Mouse (Mus musculus) neural tube, embryonic 11.5 days (tissue): ENCODE data around the gene Rnf144b. TPM values are rescaled to one million over a fixed set of nuclear protein-coding genes. Genes with fewer than 3 reads are reported as not detected.

Experiments used
- ATAC-seq: fragments of 200-750 bp; cut with Nextera tagmentation; 2 replicates; pipeline ENCODE4 v1.8.0; 2017; ENCODE audit warnings: moderate number of reproducible peaks, mild to moderate bottlenecking, moderate TSS enrichment, moderate library complexity; ENCODE audit not compliant: insufficient read depth, low FRiP score, low TSS enrichment
- DNase-seq: peaks from one replicate; pipeline ENCODE4 v3.0.0-alpha.2; 2015; ENCODE audit warnings: low spot score
- H3K27ac ChIP-seq: fragments of 300-500 bp; sonication (generic); 2 replicates; pipeline ENCODE4 v1.5.1; 2014; ENCODE audit warnings: low read depth, mild to moderate bottlenecking, low read length
- H3K27me3 ChIP-seq: fragments of 300-500 bp; sonication (generic); 2 replicates; pipeline ENCODE4 v1.6.1; 2014; ENCODE audit warnings: mild to moderate bottlenecking, low read length, mixed read lengths; ENCODE audit not compliant: control insufficient read depth, insufficient read depth
- H3K36me3 ChIP-seq: fragments of 300-500 bp; sonication (generic); 2 replicates; pipeline ENCODE4 v1.6.1; 2014; ENCODE audit warnings: mild to moderate bottlenecking, low read length, moderate library complexity, mixed read lengths; ENCODE audit not compliant: control insufficient read depth, insufficient read depth
- H3K4me1 ChIP-seq: fragments of 300-500 bp; sonication (generic); 2 replicates; pipeline ENCODE4 v1.6.1; 2014; ENCODE audit warnings: low read length, mixed read lengths; ENCODE audit not compliant: control insufficient read depth, insufficient read depth
- H3K4me2 ChIP-seq: fragments of 300-500 bp; sonication (generic); 2 replicates; pipeline ENCODE4 v1.6.1; 2014; ENCODE audit warnings: low read depth, mild to moderate bottlenecking, moderate library complexity
- H3K4me3 ChIP-seq: fragments of 300-500 bp; sonication (generic); 2 replicates; pipeline ENCODE4 v1.5.1; 2014; ENCODE audit warnings: low read depth, low read length
- H3K9ac ChIP-seq: fragments of 300-500 bp; sonication (generic); 2 replicates; pipeline ENCODE4 v1.6.1; 2014; ENCODE audit warnings: mild to moderate bottlenecking, low read length
- H3K9me3 ChIP-seq: fragments of 300-500 bp; sonication (generic); 2 replicates; pipeline ENCODE4 v1.6.1; 2016; ENCODE audit warnings: low read length; ENCODE audit not compliant: control insufficient read depth
- WGBS: fragments of 180-500 bp; shearing (Covaris S2); extraction: QIAGEN DNeasy Blood & Tissue Kit; methylation state at CpG from one replicate; pipeline ENCODE4 v1.1.7; 2014; 5-methylcytosine and 5-hydroxymethylcytosine counted together
- polyA plus RNA-seq: library from polyadenylated mRNA; unstranded; fragments of >200 nt; fragmentation: Nextera tagmentation; extraction: Ambion mirVana; gene quantifications from 2 replicates; pipeline ENCODE4 v1.2.1, GENCODE M21; 2014

Gene Rnf144b
- polyA plus RNA-seq, 1 experiment from 2014 or later, result 2.4 TPM

DNA sequence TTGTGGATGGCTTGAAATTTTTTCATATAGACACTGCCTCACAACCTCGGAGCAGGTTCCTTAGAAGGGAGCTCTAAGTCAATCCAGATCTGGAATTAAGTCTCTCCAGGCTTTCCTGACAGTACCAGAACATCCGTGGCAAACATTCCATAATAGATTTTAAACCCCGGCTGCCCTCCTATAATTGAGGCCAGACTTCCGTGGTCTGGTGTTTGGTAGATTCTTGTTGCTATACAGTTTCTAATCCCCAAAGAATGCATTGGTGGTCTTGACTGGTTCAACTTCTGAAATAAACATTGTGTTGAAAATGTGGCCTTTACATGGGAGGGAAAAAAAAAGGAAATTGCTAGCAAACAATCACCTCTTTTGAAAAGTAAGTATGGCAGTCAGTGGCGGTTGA lies 30.8 kb downstream of the Rnf144b start:
- Histone ChIP-seq H3K36me3 (no peaks in the 10 kb centered on the region), H3K4me1 (no peaks in the 10 kb centered on the region), H3K9me3 (no peaks in the 10 kb centered on the region), H3K27ac (no peak overlapping the region), H3K27me3 (no peaks in the 10 kb centered on the region), H3K4me3 (no peak overlapping the region), H3K9ac (no peak overlapping the region), H3K4me2 (no peak overlapping the region)
- 77% methylated on average over 5 of the region's 5 CpGs for WGBS
- ATAC-seq (no peak), DNase-seq (no peak)

GRCm38 (mm10) chr13:47154866-47155265 lies 32.4 kb downstream of the Rnf144b start:
- DNase-seq, result no peak
- no peak overlapping the region for H3K4me2 ChIP-seq
- no peaks in the 10 kb centered on the region for H3K9me3 ChIP-seq
- H3K27ac ChIP-seq, result no peak overlapping the region
- no peak overlapping the region for H3K9ac ChIP-seq
- no peaks in the 10 kb centered on the region for H3K36me3 ChIP-seq
- no peak for ATAC-seq
- no peak overlapping the region for H3K4me3 ChIP-seq
- H3K4me1 ChIP-seq, result no peaks in the 10 kb centered on the region
- H3K27me3 ChIP-seq, result no peaks in the 10 kb centered on the region
- 76% methylated on average over 4 of the region's 4 CpGs for WGBS

- WGBS, result 41% methylated on average over 5 of the region's 5 CpGs
- H3K27me3 ChIP-seq, result no peaks in the 10 kb centered on the region
Measured at GRCm38 (mm10) chr13:47156841-47157240, 34.4 kb downstream of the Rnf144b start.

GRCm38 (mm10) chr13:47162001-47162400 lies 39.5 kb downstream of the Rnf144b start:
- Histone ChIP-seq H3K9ac (no peak overlapping the region), H3K27ac (no peak overlapping the region), H3K4me1 (no peaks in the 10 kb centered on the region), H3K4me2 (no peak overlapping the region), H3K9me3 (no peaks in the 10 kb centered on the region), H3K4me3 (no peak overlapping the region), H3K36me3 (no peaks in the 10 kb centered on the region), H3K27me3 (no peaks in the 10 kb centered on the region)
- 94% methylated on average over 5 of the region's 5 CpGs for WGBS
- no peak for ATAC-seq
- DNase-seq, result no peak

More at GRCm38 (mm10) chr13:47156841-47157240, 34.4 kb downstream of the Rnf144b start:
- no peaks in the 10 kb centered on the region for H3K4me1 ChIP-seq
- no peaks in the 10 kb centered on the region for H3K36me3 ChIP-seq
- no peak overlapping the region for H3K27ac ChIP-seq
- no peak overlapping the region for H3K4me2 ChIP-seq
- no peak overlapping the region for H3K9ac ChIP-seq
- H3K4me3 ChIP-seq, result no peak overlapping the region
- no peak for DNase-seq
- no peak for ATAC-seq
- no peaks in the 10 kb centered on the region for H3K9me3 ChIP-seq

DNA sequence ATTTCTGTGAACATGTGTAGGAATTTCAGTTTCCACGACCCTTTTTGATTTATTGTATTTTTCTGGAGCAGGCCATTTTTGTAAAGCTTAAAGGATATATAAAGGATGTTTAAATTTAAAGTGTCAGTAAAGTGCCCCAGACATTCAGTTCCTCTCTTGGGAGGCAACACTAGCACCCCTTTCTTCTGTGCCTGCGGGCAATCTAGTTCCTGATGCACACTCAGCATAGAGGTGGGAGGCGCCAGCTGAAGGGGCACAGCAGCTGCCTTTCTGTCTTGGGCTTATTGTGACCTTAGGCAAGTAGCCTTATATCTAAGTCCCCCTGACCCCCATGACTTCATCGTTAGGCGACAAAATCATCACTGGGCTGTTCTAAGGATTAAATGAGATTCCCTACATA lies 42.3 kb downstream of the Rnf144b start:
- ATAC-seq (no peak), DNase-seq (no peak)
- Histone ChIP-seq H3K27me3 (no peaks in the 10 kb centered on the region), H3K36me3 (no peaks in the 10 kb centered on the region), H3K9ac (no peak overlapping the region), H3K4me2 (no peak overlapping the region), H3K27ac (no peak overlapping the region), H3K4me1 (no peaks in the 10 kb centered on the region), H3K4me3 (no peak overlapping the region), H3K9me3 (no peaks in the 10 kb centered on the region)
- WGBS, result 89% methylated on average over 5 of the region's 5 CpGs

DNA sequence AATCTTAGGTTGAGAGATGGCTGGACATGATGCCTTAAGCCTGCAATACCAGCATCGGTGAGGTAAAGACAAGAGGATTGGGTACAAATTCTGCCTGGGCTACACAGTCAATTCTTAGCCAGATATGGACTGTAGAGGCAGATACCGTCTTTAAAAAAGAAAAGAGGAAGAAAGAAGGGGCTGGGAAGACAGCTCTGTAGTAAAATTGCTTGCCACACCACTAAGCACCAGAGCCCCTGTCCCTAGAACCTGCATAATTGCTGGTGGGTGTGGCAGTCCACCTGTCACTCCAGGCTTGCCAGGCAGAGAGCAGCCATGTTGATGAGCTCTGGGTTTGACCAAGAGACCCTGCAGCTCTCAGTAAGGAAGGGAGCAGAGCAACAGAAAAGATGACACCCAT lies 42.8 kb downstream of the Rnf144b start:
- Histone ChIP-seq H3K4me3 (no peak overlapping the region), H3K4me1 (no peaks in the 10 kb centered on the region), H3K27ac (no peak overlapping the region), H3K4me2 (no peak overlapping the region), H3K36me3 (no peaks in the 10 kb centered on the region), H3K9me3 (no peaks in the 10 kb centered on the region), H3K27me3 (no peaks in the 10 kb centered on the region), H3K9ac (no peak overlapping the region)
- ATAC-seq, result no peak
- no peak for DNase-seq
- WGBS, result 90% methylated on average over 2 of the region's 2 CpGs

- 75% methylated on average over 11 of the region's 11 CpGs for WGBS
- Histone ChIP-seq H3K27ac (no peak overlapping the region), H3K36me3 (no peaks in the 10 kb centered on the region), H3K9ac (no peak overlapping the region), H3K4me3 (no peak overlapping the region), H3K4me1 (no peaks in the 10 kb centered on the region), H3K4me2 (no peak overlapping the region), H3K27me3 (no peaks in the 10 kb centered on the region), H3K9me3 (no peaks in the 10 kb centered on the region)
- ATAC-seq, result no peak
- DNase-seq, result no peak
Measured at GRCm38 (mm10) chr13:47168484-47168883, 46.0 kb downstream of the Rnf144b start.

GRCm38 (mm10) chr13:47170026-47170425 lies 47.6 kb downstream of the Rnf144b start:
- no peaks in the 10 kb centered on the region for H3K27me3 ChIP-seq
- DNase-seq, result no peak
- no peak overlapping the region for H3K4me3 ChIP-seq
- no peaks in the 10 kb centered on the region for H3K4me1 ChIP-seq
- no peak overlapping the region for H3K27ac ChIP-seq
- H3K36me3 ChIP-seq, result no peaks in the 10 kb centered on the region
- no peak overlapping the region for H3K4me2 ChIP-seq
- no peak overlapping the region for H3K9ac ChIP-seq
- WGBS, result 82% methylated on average over 4 of the region's 4 CpGs
- no peaks in the 10 kb centered on the region for H3K9me3 ChIP-seq
- ATAC-seq, result no peak

GRCm38 (mm10) chr13:47170811-47171555 lies 48.5 kb downstream of the Rnf144b start:
- ATAC-seq, result no peak
- 84% methylated on average over 13 of the region's 13 CpGs for WGBS
- H3K9ac ChIP-seq, result no peak overlapping the region
- DNase-seq, result no peak
- no peaks in the 10 kb centered on the region for H3K9me3 ChIP-seq
- H3K4me2 ChIP-seq, result no peak overlapping the region
- no peaks in the 10 kb centered on the region for H3K4me1 ChIP-seq
- H3K27me3 ChIP-seq, result no peaks in the 10 kb centered on the region
- no peaks in the 10 kb centered on the region for H3K36me3 ChIP-seq
- no peak overlapping the region for H3K27ac ChIP-seq
- H3K4me3 ChIP-seq, result no peak overlapping the region
